Mouse (Mus musculus) CH12.LX (cell line): Measurements from ENCODE around the gene Psme3. TPM values are rescaled to one million over a fixed set of nuclear protein-coding genes. Genes with fewer than 3 reads are reported as not detected.

ENCODE experiments used
- DNase-seq: peaks from one replicate; pipeline ENCODE4 v3.0.0-alpha.2; 2013; ENCODE audit errors: extremely low read depth
- H3K27ac ChIP-seq: 2 replicates; pipeline ENCODE4 v1.5.1; 2012; ENCODE audit warnings: low read depth, mild to moderate bottlenecking, control low read depth, moderate library complexity; ENCODE audit not compliant: insufficient read depth
- H3K27me3 ChIP-seq: replicated peaks from 2 replicates; pipeline ENCODE3; 2012; ENCODE audit warnings: inconsistent platforms
- H3K36me3 ChIP-seq, 2 experiments: replicated peaks in 1 of 2; 2 replicates each; pipeline versions ENCODE3 to v1.6.1; 2012; ENCODE audit warnings: inconsistent platforms in 1 of 2, low read length in 1 of 2, mild to moderate bottlenecking in 1 of 2, mixed read lengths in 1 of 2, moderate library complexity in 1 of 2; ENCODE audit not compliant: control insufficient read depth in 1 of 2, insufficient read depth in 1 of 2
- H3K4me1 ChIP-seq, 2 experiments: 2 replicates each; pipeline ENCODE4 v1.6.1; 2012; ENCODE audit warnings: inconsistent platforms in 1 of 2, moderate library complexity in 1 of 2; ENCODE audit not compliant: insufficient read depth in 2 of 2, control insufficient read depth in 1 of 2
- H3K4me2 ChIP-seq: 2 replicates; pipeline ENCODE4 v1.6.1; 2012; ENCODE audit warnings: low read depth, mild to moderate bottlenecking, control low read depth; ENCODE audit not compliant: poor library complexity, insufficient read depth, severe bottlenecking
- H3K4me3 ChIP-seq, 3 experiments: fragments of 150-350 bp in 1 of 3; sonication (generic) in 1 of 3; replicated peaks in 1 of 3; 2 replicates each; pipeline versions ENCODE3 to v1.5.1; 2011 to 2012; ENCODE audit warnings: low read depth in 2 of 3, low read length in 2 of 3, mild to moderate bottlenecking in 2 of 3, moderate library complexity in 2 of 3, control low read depth in 1 of 3, improper control_type of control experiment in 1 of 3, inconsistent platforms in 1 of 3, mixed read lengths in 1 of 3; ENCODE audit not compliant: poor library complexity in 1 of 3
- H3K79me2 ChIP-seq: replicated peaks from 2 replicates; pipeline ENCODE4 v1.6.1; 2012; ENCODE audit warnings: mild to moderate bottlenecking, moderate library complexity; ENCODE audit not compliant: control insufficient read depth, poor library complexity, insufficient read depth, severe bottlenecking; ENCODE audit errors: extremely low read depth
- H3K9ac ChIP-seq: 2 replicates; pipeline ENCODE4 v1.6.1; 2012; ENCODE audit warnings: low read depth, mild to moderate bottlenecking, control low read depth, moderate library complexity; ENCODE audit not compliant: insufficient read depth
- H3K9me3 ChIP-seq: replicated peaks from 2 replicates; pipeline ENCODE3; 2012; ENCODE audit warnings: low read length, inconsistent platforms, mixed read lengths
- BHLHE40 ChIP-seq: IDR thresholded peaks from 2 replicates; pipeline ENCODE4 v1.6.1; 2011; ENCODE audit warnings: mild to moderate bottlenecking, low read depth, low read length, improper control_type of control experiment
- CTCF ChIP-seq, 2 experiments: IDR thresholded peaks in 1 of 2; conservative IDR thresholded peaks in 1 of 2; 2 replicates each; pipeline ENCODE4 v1.5.1; 2011 to 2012; ENCODE audit warnings: low read depth in 2 of 2, low read length in 2 of 2, improper control_type of control experiment in 1 of 2, inconsistent platforms in 1 of 2, mild to moderate bottlenecking in 1 of 2, moderate library complexity in 1 of 2
- E2F4 ChIP-seq: IDR thresholded peaks from 2 replicates; pipeline ENCODE4 v1.6.1; 2011; ENCODE audit warnings: low read depth, low read length, improper control_type of control experiment; ENCODE audit not compliant: insufficient replicate concordance
- ETS1 ChIP-seq: conservative IDR thresholded peaks from 2 replicates; pipeline ENCODE4 v1.6.1; 2012; ENCODE audit warnings: low read depth, mild to moderate bottlenecking, inconsistent platforms, low read length, improper control_type of control experiment, moderate library complexity
- HCFC1 ChIP-seq: IDR thresholded peaks from 2 replicates; pipeline ENCODE4 v1.6.1; 2012; ENCODE audit warnings: low read depth, mild to moderate bottlenecking, inconsistent platforms, low read length, improper control_type of control experiment
- MAFK ChIP-seq: IDR thresholded peaks from 2 replicates; pipeline ENCODE4 v1.6.1; 2011; ENCODE audit warnings: low read length, improper control_type of control experiment; ENCODE audit not compliant: insufficient replicate concordance
- MEF2A ChIP-seq: IDR thresholded peaks from 2 replicates; pipeline ENCODE4 v1.6.1; 2014; ENCODE audit warnings: low read depth, mild to moderate bottlenecking, inconsistent platforms, low read length, improper control_type of control experiment, borderline replicate concordance
- MXI1 ChIP-seq: IDR thresholded peaks from 2 replicates; pipeline ENCODE4 v1.6.1; 2011; ENCODE audit warnings: mild to moderate bottlenecking, low read depth, low read length, improper control_type of control experiment
- NELFE ChIP-seq: IDR thresholded peaks from 2 replicates; pipeline ENCODE4 v1.6.1; 2011; ENCODE audit warnings: low read depth, low read length, improper control_type of control experiment
- POLR2AphosphoS2 ChIP-seq: IDR thresholded peaks from 2 replicates; pipeline ENCODE4 v1.6.1; 2011; ENCODE audit warnings: low read depth, low read length, improper control_type of control experiment
- TCF12 ChIP-seq: IDR thresholded peaks from 2 replicates; pipeline ENCODE4 v1.6.1; 2014; ENCODE audit warnings: low read depth, mild to moderate bottlenecking, inconsistent platforms, low read length, improper control_type of control experiment
- ZMIZ1 ChIP-seq: IDR thresholded peaks from 2 replicates; pipeline ENCODE4 v1.6.1; 2012; ENCODE audit warnings: low read depth, mild to moderate bottlenecking, inconsistent platforms, low read length, improper control_type of control experiment
- ZNF384 ChIP-seq: IDR thresholded peaks from 2 replicates; pipeline ENCODE4 v1.6.1; 2012; ENCODE audit warnings: low read depth, low read length, improper control_type of control experiment, inconsistent platforms
- dilution Hi-C: fragments of 300-500 bp; cut with MboI; formaldehyde crosslinking; loops from 2 replicates; pipeline ENCODE4 v1.14.3; 2020; ENCODE audit warnings: low sequenced_read_pairs; ENCODE audit not compliant: extremely low pct_unique_long_range_greater_than_20kb, extremely low pct_ligation_motif_present
- in situ Hi-C: fragments of 300-500 bp; cut with MboI; formaldehyde crosslinking; loops from 3 replicates; pipeline ENCODE4 v1.14.3; 2019; ENCODE audit warnings: low sequenced_read_pairs, low pct_ligation_motif_present, low pct_unique_long_range_greater_than_20kb, mixed read lengths
- polyA plus RNA-seq: library from polyadenylated mRNA; unstranded; fragments of >175 nt; gene quantifications from 2 replicates; pipeline ENCODE4 v1.2.1, GENCODE M21; 2012; ENCODE audit warnings: low read depth; ENCODE audit not compliant: insufficient read length
- total RNA-seq, 2 experiments: library from RNA; depleted of rRNA; stranded (reverse); fragments of 300-350 nt in 1 of 2; fragments of >200 nt in 1 of 2; gene quantifications; 2 replicates each; pipeline ENCODE4 v1.2.3; 2012 to 2014

Psme3 gene
- total and polyA plus RNA-seq, 3 experiments: 86.1 to 527 (median 208) TPM

- H3K27ac ChIP-seq: no peak overlapping the region
- dilution Hi-C loops: no loop called here
Measured at GRCm38 (mm10) chr11:101295191-101295590, 20.8 kb upstream of the Psme3 start.

GRCm38 (mm10) chr11:101300881-101301280 is 15.1 kb upstream of the Psme3 start:
- Histone ChIP-seq H3K79me2 (peaks cover 53% of the 10 kb centered on the region), H3K4me3 (peak overlapping the region; percentile 70 to 95 (median 84)), H3K4me2 (peak overlapping the region; percentile 92), H3K9ac (peak overlapping the region; percentile 88), H3K4me1 (peaks cover 3 to 26% of the 10 kb centered on the region in 2 experiments; a peak in 3 of 4 replicates), H3K9me3 (no peaks in the 10 kb centered on the region), H3K36me3 (peaks cover 23 to 46% of the 10 kb centered on the region in 2 experiments), H3K27me3 (no peaks in the 10 kb centered on the region), H3K27ac (no peak overlapping the region)
- TF ChIP-seq CTCF (conservative IDR thresholded peaks at IDR 0.05 in 1 of 2, IDR thresholded peaks at IDR 0.05 in 1 of 2; ENCODE audit: low read depth in 2 of 2, low read length in 2 of 2) (peak; percentile 30 to 50; a peak in 3 of 4 replicates), ETS1 (no peak)
- peak; percentile 45 for DNase-seq
- dilution Hi-C loops (no loop called here), in situ Hi-C loops (loop anchor here (10.0 kb wide), 1 partner anchor 216 kb away; the partner anchor contains the start of genes Coasy and Mlx)

More at GRCm38 (mm10) chr11:101295191-101295590, 20.8 kb upstream of the Psme3 start:
- H3K4me2 ChIP-seq: no peak overlapping the region
- TF ChIP-seq E2F4: no peak
- no peak for TF ChIP-seq CTCF (conservative IDR thresholded peaks at IDR 0.05 in 1 of 2, IDR thresholded peaks at IDR 0.05 in 1 of 2; ENCODE audit: low read depth in 2 of 2, low read length in 2 of 2)
- TF ChIP-seq NELFE: no peak
- no peak for TF ChIP-seq POLR2AphosphoS2
- TF ChIP-seq ETS1: no peak
- TF ChIP-seq HCFC1: no peak
- no peak for TF ChIP-seq MAFK
- TF ChIP-seq TCF12: no peak
- TF ChIP-seq ZNF384: no peak
- no peak overlapping the region for H3K9ac ChIP-seq
- no peak overlapping the region for H3K4me3 ChIP-seq
- H3K4me1 ChIP-seq: peaks cover under 1 to 12% of the 10 kb centered on the region in 2 experiments; a peak in 3 of 4 replicates
- H3K79me2 ChIP-seq: peaks cover 38% of the 10 kb centered on the region
- H3K9me3 ChIP-seq: no peaks in the 10 kb centered on the region
- DNase-seq: no peak
- H3K27me3 ChIP-seq: no peaks in the 10 kb centered on the region
- H3K36me3 ChIP-seq: peaks cover 70 to 99% of the 10 kb centered on the region in 2 experiments
- in situ Hi-C loops: loop anchor here (10.0 kb wide), 1 partner anchor 80 kb away; no protein-coding TSS in a partner anchor

- Histone ChIP-seq H3K4me1 (peaks cover 3 to 26% of the 10 kb centered on the region in 2 experiments; a peak in 3 of 4 replicates), H3K36me3 (peaks cover 23 to 40% of the 10 kb centered on the region in 2 experiments), H3K4me3 (peak overlapping the region; percentile 70 to 95 (median 84)), H3K9me3 (no peaks in the 10 kb centered on the region), H3K27ac (no peak overlapping the region), H3K79me2 (peaks cover 50% of the 10 kb centered on the region), H3K4me2 (peak overlapping the region; percentile 92), H3K9ac (peak overlapping the region; percentile 88), H3K27me3 (no peaks in the 10 kb centered on the region)
- TF ChIP-seq BHLHE40 (0 out of 2 replicates have a peak, but pooled peaks have one; percentile 5), ZMIZ1 (0 out of 2 replicates have a peak, but pooled peaks have one; percentile 1), MXI1 (peak; percentile 74), ZNF384 (no peak), MEF2A (0 out of 2 replicates have a peak, but pooled peaks have one; percentile 9)
- no peak for DNase-seq
- in situ Hi-C loops: loop anchor here (10.0 kb wide), 1 partner anchor 217 kb away; the partner anchor contains the start of genes Coasy and Mlx
- dilution Hi-C loops: no loop called here
Measured at GRCm38 (mm10) chr11:101301299-101302003, 14.6 kb upstream of the Psme3 start.
